Mouse (Mus musculus) inflammation-experienced regulatory T-cells, adult 16 weeks (primary cell): Measurements from ENCODE around the gene AL731706.2. TPM values are rescaled to one million over a fixed set of nuclear protein-coding genes. Genes with fewer than 3 reads are reported as not detected.

Experiments used
- polyA plus RNA-seq: library from polyadenylated mRNA; unstranded; fragments of 100-300 nt; shearing (Covaris generic); gene quantifications from one replicate; pipeline ENCODE4 v1.2.1, GENCODE M21; 2017

Gene AL731706.2
- 14.5 TPM for polyA plus RNA-seq

DNA sequence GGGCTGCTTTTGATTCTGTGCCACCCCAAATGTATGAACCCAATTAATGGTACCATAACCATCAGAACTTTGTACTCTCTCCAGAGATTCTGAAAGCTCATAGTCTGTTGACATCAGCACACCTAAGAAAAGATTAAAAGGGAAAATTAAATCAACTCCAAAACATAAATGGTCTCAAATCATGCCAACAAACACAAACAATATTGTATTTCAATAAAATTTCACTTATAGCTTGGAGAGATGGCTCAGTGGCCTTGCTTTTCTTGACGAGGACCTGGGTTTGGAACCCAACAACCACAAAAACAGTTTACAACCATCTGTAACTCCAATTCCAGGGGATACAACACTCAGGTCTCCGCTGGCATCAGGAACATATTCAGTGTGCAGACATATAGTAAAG, at the start of gene AL731706.2:
TSS of gene AL731706.2 (minus strand) at position 101 of the 400 bp plus-strand sequence.

DNA sequence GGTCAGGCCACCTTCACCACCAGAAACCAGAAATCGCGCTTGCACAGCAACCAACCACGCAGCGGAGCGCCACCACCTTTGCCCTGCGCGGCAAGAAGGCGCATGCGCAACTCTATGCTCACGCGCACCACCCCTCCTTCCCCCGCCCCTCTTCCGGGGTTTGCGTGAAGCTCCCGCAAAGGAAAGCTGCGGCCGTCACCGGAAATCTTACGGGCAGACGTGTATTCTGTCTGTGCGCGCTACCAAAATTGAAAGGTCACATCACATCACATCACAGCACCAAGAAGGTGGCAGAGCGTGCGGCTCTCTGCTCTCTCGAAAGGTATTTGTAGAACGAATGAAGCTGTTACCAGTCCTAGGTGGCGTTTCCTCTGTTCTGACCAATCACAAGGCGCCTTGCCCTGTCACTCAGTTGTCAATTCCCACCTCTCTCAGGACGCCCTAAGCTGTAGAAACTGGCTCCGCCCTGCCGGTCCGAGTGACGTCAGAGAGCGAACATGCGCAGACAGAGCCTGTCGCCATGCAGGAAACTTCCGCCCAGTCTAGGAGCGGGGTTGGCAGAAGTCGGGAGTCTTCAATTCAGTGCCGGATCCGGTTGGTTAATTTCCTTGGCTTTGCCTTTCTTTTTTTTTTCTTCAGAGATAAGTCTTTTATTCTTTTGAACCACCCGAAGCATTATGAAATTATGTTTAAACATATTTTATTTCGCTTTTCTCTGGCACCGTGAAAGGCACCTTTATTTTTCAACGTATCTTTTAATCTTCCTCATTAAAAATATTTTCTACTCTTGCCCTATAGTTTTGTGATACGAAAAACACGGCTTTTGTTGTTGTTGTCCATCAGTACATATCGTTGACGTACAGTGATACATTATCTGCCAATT, 5.8 kb upstream of the AL731706.2 start, which contains the start of the genes Slx4ip, AL731706.1 and Mkks:
TSS of gene Slx4ip (plus strand) at position 151 of the 883 bp plus-strand sequence.
TSS of gene AL731706.1 (minus strand) at position 322 of the 883 bp plus-strand sequence.
TSS of gene Mkks (minus strand) at position 322 of the 883 bp plus-strand sequence.

Other genes starting within 250 kb of the AL731706.2 start
- not detected for gene Snap25, start 172.2 kb downstream of the AL731706.2 start, polyA plus RNA-seq
- gene Slx4ip, start 5.5 kb upstream of the AL731706.2 start, polyA plus RNA-seq: 5.9 TPM
- gene AL731706.1, start 5.7 kb upstream of the AL731706.2 start, polyA plus RNA-seq: 4.4 TPM
- gene Mkks, start 5.7 kb upstream of the AL731706.2 start, polyA plus RNA-seq: 26.9 TPM
- gene Jag1, start 231.0 kb upstream of the AL731706.2 start, polyA plus RNA-seq: 0.10 TPM